Mouse (Mus musculus) embryo, embryonic 9.5 days (tissue): ENCODE results near the gene Ccdc38.

ENCODE experiments used
- DNase-seq: peaks from one replicate; pipeline ENCODE4 v3.0.0-alpha.2; 2017; ENCODE audit errors: extremely low spot score

Gene Ccdc38

GRCm38 (mm10) chr10:93540431-93541210 lies at the start of gene Ccdc38:
TSS of gene Ccdc38 (plus strand) at chr10:93540632.
- DNase-seq, result peak; percentile 12

GRCm38 (mm10) chr10:93500864-93501263 lies 39.6 kb upstream of the Ccdc38 start:
- DNase-seq, result no peak

- DNase-seq, result no peak
Observed at GRCm38 (mm10) chr10:93501346-93501745, 39.1 kb upstream of the Ccdc38 start.

DNA sequence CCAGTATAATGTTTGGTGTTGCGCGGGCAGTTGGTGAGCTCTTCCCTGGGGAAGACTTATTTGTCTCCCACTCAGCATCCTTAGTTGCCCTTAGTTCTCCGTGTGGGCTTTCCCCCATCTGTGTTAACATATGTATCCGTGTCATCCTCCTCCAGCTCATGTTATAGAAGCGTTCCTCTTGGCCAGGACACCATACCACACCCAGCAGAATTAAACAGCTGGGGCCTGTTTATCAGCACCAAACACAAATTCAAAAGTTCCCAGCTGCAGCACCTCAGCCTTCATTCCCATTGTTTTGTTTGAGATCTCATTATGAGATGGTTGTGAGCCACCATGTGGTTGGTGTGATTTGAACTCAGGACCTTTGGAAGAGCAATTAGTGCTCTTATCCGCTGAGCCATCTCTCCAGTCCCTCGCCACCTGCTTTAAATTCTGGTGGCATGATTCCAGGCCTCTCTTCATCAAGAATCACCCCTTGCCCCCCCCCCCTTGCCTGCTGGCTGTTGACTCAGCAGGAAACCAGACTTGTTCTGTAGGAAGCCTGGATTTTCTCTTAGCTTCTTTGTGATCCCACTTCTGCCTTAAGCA lies 32.0 kb upstream of the Ccdc38 start:
- DNase-seq, result no peak

- no peak for DNase-seq
Observed at GRCm38 (mm10) chr10:93509532-93510153, 30.8 kb upstream of the Ccdc38 start.

DNA sequence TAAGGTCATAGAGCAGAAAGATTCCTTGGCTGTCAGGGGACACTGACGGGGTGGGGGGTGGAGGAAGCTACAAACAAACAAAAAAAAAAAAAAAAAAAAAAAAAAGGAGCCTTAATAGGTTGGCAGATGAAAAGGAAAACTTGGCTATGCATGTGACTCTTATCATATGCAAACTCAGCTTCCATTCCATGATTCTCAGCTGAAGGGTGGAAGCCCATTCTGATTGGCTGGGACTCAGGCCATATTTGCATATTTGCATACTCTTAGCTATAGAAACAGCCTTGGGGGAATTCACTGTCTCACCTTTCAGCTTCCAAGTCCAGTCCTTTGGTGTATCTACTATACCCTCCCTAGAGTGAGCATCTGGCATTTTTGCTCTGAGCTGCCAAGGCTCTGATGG lies 25.0 kb upstream of the Ccdc38 start:
- no peak for DNase-seq

- DNase-seq, result no peak
Observed at GRCm38 (mm10) chr10:93515927-93516326, 24.5 kb upstream of the Ccdc38 start.

DNA sequence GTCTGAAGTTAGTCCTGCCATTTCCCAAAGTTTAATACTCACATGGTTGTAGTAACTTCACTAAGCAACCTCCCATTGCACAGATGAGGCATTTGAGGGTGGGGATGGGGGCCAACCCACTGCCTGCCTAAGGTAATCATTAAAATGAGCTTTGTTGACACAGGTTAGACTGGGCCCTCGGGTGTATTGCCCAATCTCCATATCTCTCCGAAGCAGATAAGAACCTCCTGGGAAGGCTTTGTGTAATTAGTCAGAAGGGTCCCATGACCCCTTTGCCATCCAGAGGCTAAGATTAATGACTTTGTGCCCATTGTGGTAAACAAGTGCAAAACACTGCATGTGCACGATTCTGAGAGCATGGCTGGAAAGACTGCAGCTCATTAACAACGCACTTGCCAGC lies 22.7 kb upstream of the Ccdc38 start:
- DNase-seq, result no peak

- no peak for DNase-seq
Observed at GRCm38 (mm10) chr10:93518186-93518585, 22.2 kb upstream of the Ccdc38 start.

- DNase-seq, result no peak
Observed at GRCm38 (mm10) chr10:93518620-93519019, 21.8 kb upstream of the Ccdc38 start.

- no peak for DNase-seq
Observed at GRCm38 (mm10) chr10:93519159-93519558, 21.3 kb upstream of the Ccdc38 start.

DNA sequence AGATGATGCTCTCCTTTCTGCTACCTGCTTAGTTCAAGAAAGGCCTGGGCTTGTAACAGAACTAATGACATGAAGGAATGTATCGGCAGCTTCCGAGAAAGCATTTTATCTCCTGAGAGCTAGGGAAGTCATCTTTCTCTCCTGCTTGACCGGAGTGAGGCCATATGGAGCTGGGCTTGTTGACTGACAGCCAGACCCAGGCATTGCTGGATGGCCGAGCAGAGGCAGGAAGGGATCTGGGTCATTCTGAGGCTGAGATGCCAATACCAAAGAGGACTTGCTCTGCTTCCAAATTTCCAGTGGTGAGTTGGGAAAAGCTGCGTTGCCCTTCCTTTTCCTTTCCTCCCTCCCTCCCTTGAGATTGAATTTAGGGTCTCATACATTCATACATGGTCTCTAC lies 20.7 kb upstream of the Ccdc38 start:
- DNase-seq, result no peak

- DNase-seq, result no peak
Observed at GRCm38 (mm10) chr10:93520994-93521393, 19.4 kb upstream of the Ccdc38 start.

DNA sequence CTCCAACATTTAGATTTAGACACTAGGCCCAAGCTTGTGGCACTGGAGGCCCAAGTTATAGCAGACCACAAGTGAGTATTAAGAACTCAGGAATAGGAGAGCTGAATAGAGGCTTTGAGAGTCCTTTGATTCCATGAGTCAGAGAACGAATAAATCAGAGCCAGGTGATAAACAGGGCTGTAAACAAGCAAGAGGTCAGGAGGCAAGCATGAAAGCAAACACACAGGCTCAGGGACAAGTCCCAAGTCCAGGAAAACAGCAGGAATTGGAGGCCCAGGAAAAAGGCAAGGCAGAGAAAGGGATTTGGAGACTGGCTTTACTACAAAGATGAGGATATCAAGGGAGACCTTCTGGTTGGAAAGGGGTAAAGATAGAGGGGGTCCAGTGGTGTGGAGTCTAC lies 15.1 kb upstream of the Ccdc38 start:
- no peak for DNase-seq

DNA sequence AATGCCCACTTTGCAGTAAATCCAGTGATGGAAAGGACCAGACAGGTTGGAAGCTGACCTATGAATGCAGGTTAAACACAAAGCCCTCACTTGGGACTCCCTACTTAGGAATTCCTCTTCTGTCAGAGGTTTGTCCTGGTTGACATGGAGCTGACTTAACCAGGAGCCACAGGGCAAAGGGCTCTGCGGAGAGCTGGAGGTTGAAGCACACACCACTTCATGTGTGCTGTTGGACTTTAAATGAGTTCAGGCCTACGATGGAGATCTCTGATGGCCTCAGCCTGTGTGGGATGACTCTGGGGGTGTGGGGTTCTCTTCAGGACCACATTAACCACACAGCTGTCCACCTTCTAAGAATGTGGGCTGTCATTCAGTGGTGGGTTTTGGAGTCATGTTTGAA lies 2.1 kb upstream of the Ccdc38 start:
- no peak for DNase-seq

DNA sequence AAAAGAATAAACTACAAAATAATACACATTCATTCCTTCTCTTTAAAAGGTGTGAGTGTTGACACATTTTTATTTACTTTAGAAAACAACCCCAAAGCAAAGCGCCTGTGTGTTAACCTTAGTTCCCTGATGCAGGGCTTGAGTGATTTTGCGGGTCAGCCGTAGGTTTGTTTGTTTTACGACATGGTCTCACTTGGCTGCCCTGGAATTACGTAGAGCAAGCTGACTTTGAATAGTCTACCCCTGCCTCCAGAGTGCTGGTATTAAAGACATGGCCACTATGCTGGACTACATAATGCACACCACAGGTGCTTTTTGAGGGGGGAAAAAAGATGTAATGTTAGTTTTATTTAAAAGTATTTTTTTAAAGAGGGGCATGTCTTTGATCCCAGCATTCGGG lies 1.6 kb upstream of the Ccdc38 start:
- DNase-seq, result no peak

GRCm38 (mm10) chr10:93539775-93540430 lies 529 bp upstream of the Ccdc38 start, which contains the start of gene Amdhd1:
TSS of gene Amdhd1 (minus strand) at chr10:93540033.
- peak; percentile 85 for DNase-seq

DNA sequence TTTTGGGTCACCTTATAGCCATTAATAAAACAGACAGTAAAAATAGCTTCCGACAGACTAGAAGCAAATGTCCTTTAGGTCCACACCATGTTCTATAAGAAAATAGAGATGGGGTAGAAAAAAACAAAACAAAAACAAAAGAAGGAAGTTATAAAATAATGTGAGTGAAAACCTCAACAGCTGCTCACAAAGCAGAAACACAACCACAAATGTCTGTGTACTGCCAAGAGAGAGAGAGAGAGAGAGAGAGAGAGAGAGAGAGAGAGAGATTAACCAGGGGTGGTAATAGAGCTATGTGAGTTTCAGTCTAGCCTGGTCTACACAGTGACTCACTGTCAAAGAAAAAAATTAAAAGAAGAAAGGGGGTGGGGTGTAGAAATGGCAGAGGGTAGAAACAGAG lies 1.2 kb downstream of the Ccdc38 start:
- no peak for DNase-seq

- no peak for DNase-seq
Observed at GRCm38 (mm10) chr10:93542356-93542755, 1.9 kb downstream of the Ccdc38 start.

DNA sequence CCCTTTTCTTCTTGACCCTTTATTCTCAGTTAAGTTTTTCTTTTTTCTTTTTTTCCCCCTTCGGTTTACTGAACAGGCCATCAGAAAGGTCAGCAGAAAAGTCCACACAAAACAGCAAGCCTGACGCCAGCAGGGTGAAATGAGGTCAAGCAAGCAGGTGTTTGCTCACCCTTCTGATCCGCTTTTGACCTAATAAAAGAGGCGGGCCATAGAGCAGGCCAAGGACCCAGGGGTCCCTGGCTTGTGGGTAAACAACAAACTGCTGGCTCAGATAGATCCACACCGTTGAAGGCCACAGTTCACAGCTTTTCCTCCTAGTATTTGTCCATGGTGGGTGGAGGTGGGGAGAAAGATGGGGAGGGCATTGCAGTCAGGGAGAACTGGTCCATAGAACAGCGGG lies 2.7 kb downstream of the Ccdc38 start:
- no peak for DNase-seq

- DNase-seq, result no peak
Observed at GRCm38 (mm10) chr10:93544172-93544571, 3.7 kb downstream of the Ccdc38 start.

DNA sequence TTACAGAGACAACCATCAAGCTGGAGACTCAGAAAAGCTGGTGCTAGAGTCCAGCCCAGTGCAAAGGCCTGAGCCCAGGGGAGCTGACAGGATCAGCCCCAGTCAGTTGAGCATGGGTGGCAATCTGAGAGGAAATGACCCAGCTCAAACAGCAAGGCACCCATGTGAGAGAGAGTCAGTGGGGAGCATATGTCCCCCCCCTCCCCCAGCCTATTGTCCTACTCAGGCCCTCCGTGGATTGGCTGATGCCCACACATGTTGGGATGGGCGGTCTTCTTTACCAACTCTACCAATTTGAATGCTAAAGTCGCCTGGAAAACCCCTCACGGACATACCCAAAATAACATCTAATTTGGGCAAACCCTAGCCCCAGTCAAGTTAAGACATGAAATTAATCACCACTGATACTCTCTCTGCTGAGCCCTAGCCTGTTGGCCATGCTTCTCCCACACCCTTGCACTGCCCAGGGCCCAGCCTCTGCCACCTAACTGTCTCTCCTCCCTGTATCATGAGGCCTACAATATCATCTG lies 7.4 kb downstream of the Ccdc38 start:
- no peak for DNase-seq
